Mouse (Mus musculus) neural tube, embryonic 14.5 days (tissue): Measurements from ENCODE around the gene Chrna9. TPM values are rescaled to one million over a fixed set of nuclear protein-coding genes. Genes with fewer than 3 reads are reported as not detected.

Experiments used
- ATAC-seq: fragments of 200-750 bp; cut with Nextera tagmentation; 2 replicates; pipeline ENCODE4 v1.8.0; 2017; ENCODE audit warnings: low read depth, mild to moderate bottlenecking, moderate TSS enrichment, moderate library complexity
- H3K27ac ChIP-seq: fragments of 300-500 bp; sonication (generic); 2 replicates; pipeline ENCODE4 v1.5.1; 2014; ENCODE audit warnings: low read depth, mild to moderate bottlenecking, control low read depth, low read length, moderate library complexity, mixed read lengths
- H3K27me3 ChIP-seq: fragments of 300-500 bp; sonication (generic); 2 replicates; pipeline ENCODE4 v1.6.1; 2014; ENCODE audit warnings: low read length; ENCODE audit not compliant: control insufficient read depth, insufficient read depth
- H3K36me3 ChIP-seq: fragments of 300-500 bp; sonication (generic); 2 replicates; pipeline ENCODE4 v1.6.1; 2014; ENCODE audit warnings: low read length, mixed read lengths; ENCODE audit not compliant: control insufficient read depth, insufficient read depth
- H3K4me1 ChIP-seq: fragments of 300-500 bp; sonication (generic); 2 replicates; pipeline ENCODE4 v1.6.1; 2014; ENCODE audit warnings: low read length; ENCODE audit not compliant: control insufficient read depth, insufficient read depth
- H3K4me2 ChIP-seq: fragments of 300-500 bp; sonication (generic); 2 replicates; pipeline ENCODE4 v1.6.1; 2014; ENCODE audit warnings: mild to moderate bottlenecking, low read depth, low read length, control low read depth
- H3K4me3 ChIP-seq: fragments of 300-500 bp; sonication (generic); 2 replicates; pipeline ENCODE4 v1.5.1; 2014; ENCODE audit warnings: low read depth, low read length, control low read depth, mixed read lengths
- H3K9ac ChIP-seq: fragments of 300-500 bp; sonication (generic); replicated peaks from 2 replicates; pipeline ENCODE4 v1.6.1; 2014; ENCODE audit warnings: low read depth, mild to moderate bottlenecking, control low read depth, low read length, mixed read lengths
- H3K9me3 ChIP-seq: fragments of 300-500 bp; sonication (generic); 2 replicates; pipeline ENCODE4 v1.6.1; 2016; ENCODE audit warnings: low read length; ENCODE audit not compliant: control insufficient read depth
- WGBS: fragments of 180-500 bp; shearing (Covaris S2); extraction: QIAGEN DNeasy Blood & Tissue Kit; methylation state at CpG from one replicate; pipeline ENCODE4 v1.1.7; 2014; 5-methylcytosine and 5-hydroxymethylcytosine counted together
- polyA plus RNA-seq: library from polyadenylated mRNA; unstranded; fragments of >200 nt; fragmentation: Nextera tagmentation; extraction: Ambion mirVana; gene quantifications from 2 replicates; pipeline ENCODE4 v1.2.1, GENCODE M21; 2014

Gene Chrna9
- polyA plus RNA-seq, 1 experiment from 2014 or later, result not detected

DNA sequence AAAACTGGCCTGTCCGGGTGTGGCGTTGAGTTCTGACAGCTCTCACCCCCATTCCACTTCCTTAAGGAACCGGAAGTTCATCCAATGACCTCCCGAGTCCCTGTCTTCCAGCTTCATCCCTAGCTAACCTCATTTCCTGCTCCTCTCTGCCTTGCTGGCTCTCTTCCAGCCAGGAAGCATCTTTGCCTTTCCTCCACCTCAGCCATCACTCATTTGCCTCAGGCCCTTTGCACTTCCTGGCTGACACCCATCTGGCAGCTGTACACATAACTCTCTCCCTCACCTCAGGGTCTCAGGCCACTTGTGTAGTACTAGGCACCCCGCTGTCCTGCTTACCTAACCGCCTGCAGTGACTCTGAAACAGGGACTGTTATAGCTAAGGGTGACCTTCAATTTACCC is 59.9 kb downstream of the Chrna9 start:
- H3K27ac ChIP-seq, result no peak overlapping the region
- no peaks in the 10 kb centered on the region for H3K36me3 ChIP-seq
- H3K27me3 ChIP-seq, result no peaks in the 10 kb centered on the region
- WGBS, result 89% methylated on average over 6 of the region's 6 CpGs
- no peak overlapping the region for H3K4me3 ChIP-seq
- H3K4me2 ChIP-seq, result no peak overlapping the region
- ATAC-seq, result no peak
- no peaks in the 10 kb centered on the region for H3K4me1 ChIP-seq
- H3K9ac ChIP-seq, result no peak overlapping the region
- H3K9me3 ChIP-seq, result no peaks in the 10 kb centered on the region

GRCm38 (mm10) chr5:65997813-65998212 is 63.1 kb downstream of the Chrna9 start:
- ATAC-seq, result no peak

DNA sequence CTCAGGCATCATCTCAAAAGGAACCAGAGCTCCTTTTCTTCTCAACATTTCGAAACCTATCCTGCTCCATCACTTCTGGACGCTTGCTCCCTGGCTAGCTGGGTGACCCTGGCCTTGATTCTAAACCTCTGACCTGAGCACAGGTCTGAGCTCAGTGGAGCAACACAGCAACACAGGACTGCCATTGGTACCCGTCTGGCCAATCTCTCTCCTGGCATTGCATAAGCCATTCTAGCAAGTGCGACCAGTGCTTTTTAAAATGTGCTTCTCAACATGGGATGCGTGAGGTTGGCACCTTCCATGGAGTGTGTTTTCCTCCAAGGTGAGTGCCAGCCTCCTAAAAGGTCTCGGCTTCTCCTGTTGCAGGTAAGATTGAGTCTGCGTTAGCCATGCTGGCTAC is 64.4 kb downstream of the Chrna9 start:
- ATAC-seq, result no peak

More at GRCm38 (mm10) chr5:65997813-65998212, 63.1 kb downstream of the Chrna9 start:
- Histone ChIP-seq H3K4me3 (no peak overlapping the region), H3K27me3 (no peaks in the 10 kb centered on the region), H3K9me3 (no peaks in the 10 kb centered on the region), H3K27ac (no peak overlapping the region), H3K4me1 (no peaks in the 10 kb centered on the region), H3K9ac (no peak overlapping the region), H3K4me2 (no peak overlapping the region), H3K36me3 (no peaks in the 10 kb centered on the region)

GRCm38 (mm10) chr5:66000074-66000473 is 65.4 kb downstream of the Chrna9 start:
- no peak for ATAC-seq
- H3K36me3 ChIP-seq, result no peaks in the 10 kb centered on the region

More for the DNA sequence above, 64.4 kb downstream of the Chrna9 start:
- Histone ChIP-seq H3K4me3 (no peak overlapping the region), H3K4me1 (no peaks in the 10 kb centered on the region), H3K4me2 (no peak overlapping the region), H3K27me3 (no peaks in the 10 kb centered on the region), H3K27ac (no peak overlapping the region), H3K36me3 (no peaks in the 10 kb centered on the region), H3K9ac (no peak overlapping the region), H3K9me3 (no peaks in the 10 kb centered on the region)
- WGBS, result 93% methylated on average over 7 of the region's 7 CpGs

DNA sequence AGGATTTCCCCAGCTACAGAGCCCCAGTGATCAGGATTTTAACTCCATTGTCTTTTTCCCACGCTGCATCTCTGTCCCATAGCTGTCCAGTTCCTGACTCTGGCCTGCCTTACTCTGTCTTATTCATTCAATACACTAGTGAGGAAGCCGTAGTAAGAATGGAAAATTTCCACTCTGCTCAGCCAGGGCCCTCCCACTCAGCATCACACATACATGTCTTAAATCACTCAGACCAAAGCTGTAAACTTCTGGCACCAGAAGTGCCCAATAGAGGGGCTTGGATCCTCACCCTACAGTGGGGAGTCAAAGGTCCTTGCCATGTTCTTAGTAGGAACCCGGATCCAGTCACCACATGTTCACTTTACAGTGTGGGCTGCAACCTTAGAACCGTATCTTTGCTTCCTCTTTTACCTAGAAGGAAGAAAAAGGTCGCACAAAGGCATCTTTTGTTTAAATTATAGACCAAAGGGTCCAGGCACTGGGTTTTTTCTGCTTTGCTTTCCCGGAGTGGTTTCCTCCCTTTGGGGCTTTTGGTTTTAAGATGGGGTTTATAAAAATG is 65.9 kb downstream of the Chrna9 start:
- Histone ChIP-seq H3K9me3 (no peaks in the 10 kb centered on the region), H3K4me3 (no peak overlapping the region), H3K9ac (no peak overlapping the region), H3K36me3 (no peaks in the 10 kb centered on the region), H3K4me2 (no peak overlapping the region), H3K27ac (no peak overlapping the region), H3K27me3 (no peaks in the 10 kb centered on the region), H3K4me1 (no peaks in the 10 kb centered on the region)
- WGBS, result 65% methylated on average over 6 of the region's 6 CpGs
- no peak for ATAC-seq

More at GRCm38 (mm10) chr5:66000074-66000473, 65.4 kb downstream of the Chrna9 start:
- no peak overlapping the region for H3K9ac ChIP-seq
- no peak overlapping the region for H3K27ac ChIP-seq
- H3K27me3 ChIP-seq, result no peaks in the 10 kb centered on the region
- WGBS, result 88% methylated on average over 7 of the region's 7 CpGs
- no peaks in the 10 kb centered on the region for H3K4me1 ChIP-seq
- H3K4me3 ChIP-seq, result no peak overlapping the region
- no peak overlapping the region for H3K4me2 ChIP-seq
- no peaks in the 10 kb centered on the region for H3K9me3 ChIP-seq

DNA sequence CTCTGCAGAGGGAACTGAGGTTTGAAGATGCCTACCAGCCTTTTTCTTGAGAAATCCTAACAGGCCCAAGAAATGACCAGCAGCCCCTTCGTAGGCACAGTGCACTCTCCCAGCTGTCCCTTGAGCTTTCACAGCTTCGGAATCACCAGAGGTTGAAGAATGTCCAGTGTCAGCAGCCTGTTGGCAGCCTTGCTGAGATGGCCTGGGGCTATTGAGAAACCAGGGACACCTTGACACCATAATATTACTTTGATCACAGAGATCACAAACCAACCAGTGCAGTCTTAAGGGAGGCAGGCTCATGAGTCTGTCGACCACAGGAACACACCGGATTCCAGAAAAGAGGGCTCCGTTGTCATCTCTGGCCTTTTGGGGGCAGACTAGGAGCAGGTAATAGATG is 66.5 kb downstream of the Chrna9 start:
- WGBS, result 79% methylated on average over 5 of the region's 5 CpGs
- Histone ChIP-seq H3K4me2 (no peak overlapping the region), H3K27ac (no peak overlapping the region), H3K9me3 (no peaks in the 10 kb centered on the region), H3K4me1 (no peaks in the 10 kb centered on the region), H3K27me3 (no peaks in the 10 kb centered on the region), H3K36me3 (no peaks in the 10 kb centered on the region), H3K9ac (no peak overlapping the region), H3K4me3 (no peak overlapping the region)
- no peak for ATAC-seq

- no peak within 1 kb of the TSS for H3K9ac ChIP-seq
- H3K9me3 ChIP-seq, result no peaks in the 10 kb centered on the region
- H3K27ac ChIP-seq, result no peak within 1 kb of the TSS
- 76% methylated on average over 14 of the region's 14 CpGs for WGBS
- H3K4me1 ChIP-seq, result no peaks in the 10 kb centered on the region
- no peaks in the 10 kb centered on the region for H3K36me3 ChIP-seq
- H3K4me2 ChIP-seq, result no peak within 1 kb of the TSS
- no peaks in the 10 kb centered on the region for H3K27me3 ChIP-seq
- ATAC-seq, result no peak
- no peak within 1 kb of the TSS for H3K4me3 ChIP-seq
Measured at GRCm38 (mm10) chr5:66004134-66004925, 69.6 kb downstream of the Chrna9 start, which contains the start of gene 9130230L23Rik. Gene 9130230L23Rik (minus strand): TSS chr5:66004285.

DNA sequence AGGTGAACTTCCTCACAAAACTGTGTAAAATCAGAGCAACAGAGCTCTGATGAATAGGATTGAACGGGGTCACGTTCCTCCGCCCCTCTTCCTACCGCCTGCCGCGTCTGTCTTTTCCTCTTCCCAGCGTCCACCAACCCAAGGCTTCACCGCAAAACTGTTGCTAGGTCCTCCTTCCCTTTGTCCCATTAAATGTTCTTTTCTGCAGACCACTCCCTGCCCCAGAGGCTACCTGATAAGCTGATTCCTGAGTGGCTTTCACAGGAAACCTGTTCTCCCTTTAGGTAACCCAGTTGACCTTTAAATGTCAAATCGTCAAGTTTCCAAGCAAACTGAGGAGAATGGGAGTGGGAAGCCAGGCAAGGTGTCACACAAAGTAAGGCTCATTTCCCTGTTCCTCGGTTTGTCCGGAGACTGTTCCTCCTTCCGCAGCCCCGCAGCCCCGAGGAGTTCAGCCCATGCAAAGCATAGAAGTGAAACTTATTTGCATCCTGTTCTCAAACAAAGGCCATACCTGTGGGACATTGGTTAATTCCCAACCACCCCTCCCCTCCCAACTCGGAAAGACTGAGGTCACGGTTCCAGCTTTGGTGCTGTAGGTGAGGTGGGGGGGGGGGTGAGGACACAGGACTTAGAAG is 70.4 kb downstream of the Chrna9 start:
- H3K4me2 ChIP-seq, result no peak overlapping the region
- 52% methylated on average over 16 of the region's 16 CpGs for WGBS
- H3K4me3 ChIP-seq, result no peak overlapping the region
- no peaks in the 10 kb centered on the region for H3K4me1 ChIP-seq
- no peak overlapping the region for H3K9ac ChIP-seq
- no peaks in the 10 kb centered on the region for H3K27me3 ChIP-seq
- no peaks in the 10 kb centered on the region for H3K9me3 ChIP-seq
- ATAC-seq, result no peak
- H3K36me3 ChIP-seq, result no peaks in the 10 kb centered on the region
- H3K27ac ChIP-seq, result no peak overlapping the region
